Comparison of ENCODE assay signal across 10 mouse cellular contexts in genomic region chr7:111319917-111320316, GRCm38 (mm10).
"Had no signal": no experiment of that assay in that cellular context is flagged by ENCODE, and none has a peak within 500 bp of the region (broad histone marks: within the 10 kb centered on the region; RNA-seq: fewer than 3 reads in every experiment).

No protein-coding gene starts in this region.

- DNase-seq: liver, postnatal 0 days; lung, adult 2 months; lung, postnatal 14 days; lung, postnatal 36 days; retina, postnatal 1 day; right cerebral cortex, postnatal 14 days; spleen, adult 18-20 months; thymus, adult 2 months; thymus, postnatal 25 days; thymus, postnatal 4 days had no signal
